Mouse (Mus musculus) midbrain, embryonic 14.5 days (tissue): Measurements from ENCODE around the gene Gm49373. TPM values are rescaled to one million over a fixed set of nuclear protein-coding genes. Genes with fewer than 3 reads are reported as not detected.
A peak's percentile ranks its signal among the peaks of the same experiment; 100 is the strongest.

Experiments used
- ATAC-seq: fragments of 200-750 bp; cut with Nextera tagmentation; 2 replicates; pipeline ENCODE4 v1.8.0; 2017; ENCODE audit warnings: moderate number of reproducible peaks, moderate library complexity; ENCODE audit not compliant: low FRiP score, low TSS enrichment
- DNase-seq: peaks from one replicate; pipeline ENCODE4 v3.0.0-alpha.2; 2015
- H3K27ac ChIP-seq: fragments of 300-500 bp; sonication (generic); replicated peaks from 2 replicates; pipeline ENCODE4 v1.5.1; 2014; ENCODE audit warnings: mild to moderate bottlenecking, low read depth, low read length, moderate library complexity
- H3K27me3 ChIP-seq: fragments of 300-500 bp; sonication (generic); 2 replicates; pipeline ENCODE4 v1.6.1; 2014; ENCODE audit warnings: low read length, control low read depth, mixed read lengths; ENCODE audit not compliant: control insufficient read depth, insufficient read depth
- H3K36me3 ChIP-seq: fragments of 300-500 bp; sonication (generic); 2 replicates; pipeline ENCODE4 v1.6.1; 2014; ENCODE audit warnings: low read length, control low read depth; ENCODE audit not compliant: control insufficient read depth, insufficient read depth
- H3K4me1 ChIP-seq: fragments of 300-500 bp; sonication (generic); 2 replicates; pipeline ENCODE4 v1.6.1; 2014; ENCODE audit warnings: mild to moderate bottlenecking, antibody characterized with exemption, low read length, control low read depth; ENCODE audit not compliant: control insufficient read depth, insufficient read depth
- H3K4me2 ChIP-seq: fragments of 300-500 bp; sonication (generic); 2 replicates; pipeline ENCODE4 v1.6.1; 2014; ENCODE audit warnings: mild to moderate bottlenecking, low read length, moderate library complexity
- H3K4me3 ChIP-seq: fragments of 300-500 bp; sonication (generic); replicated peaks from 2 replicates; pipeline ENCODE4 v1.5.1; 2014; ENCODE audit warnings: low read depth, low read length
- H3K9ac ChIP-seq: fragments of 300-500 bp; sonication (generic); replicated peaks from 2 replicates; pipeline ENCODE4 v1.6.1; 2014; ENCODE audit warnings: mild to moderate bottlenecking, low read length, moderate library complexity
- H3K9me3 ChIP-seq: fragments of 300-500 bp; sonication (generic); 2 replicates; pipeline ENCODE4 v1.6.1; 2016; ENCODE audit warnings: low read length, control low read depth, mixed read lengths; ENCODE audit not compliant: control insufficient read depth
- WGBS: fragments of 180-500 bp; shearing (Covaris S2); extraction: QIAGEN DNeasy Blood & Tissue Kit; methylation state at CpG from one replicate; pipeline ENCODE4 v1.1.7; 2014; 5-methylcytosine and 5-hydroxymethylcytosine counted together
- polyA plus RNA-seq: library from polyadenylated mRNA; unstranded; fragments of >200 nt; fragmentation: Nextera tagmentation; extraction: Ambion mirVana; gene quantifications from 2 replicates; pipeline ENCODE4 v1.2.1, GENCODE M21; 2014

Gm49373 gene
- polyA plus RNA-seq, 1 experiment from 2014 or later = 1.3 TPM

- peak overlapping the region; percentile 69 for H3K9ac ChIP-seq
- H3K9me3 ChIP-seq = no peaks in the 10 kb centered on the region
- H3K27me3 ChIP-seq = no peaks in the 10 kb centered on the region
- peak overlapping the region; percentile 69 for H3K4me3 ChIP-seq
- DNase-seq (no peak), ATAC-seq (no peak)
- H3K4me1 ChIP-seq = peaks cover 10% of the 10 kb centered on the region
- peak overlapping the region; percentile 87; the same call in 1 of the 2 replicates for H3K27ac ChIP-seq
- WGBS = 100% methylated on average over 1 of the region's 1 CpGs
- peak overlapping the region; percentile 76 for H3K4me2 ChIP-seq
- peaks cover 46% of the 10 kb centered on the region for H3K36me3 ChIP-seq
These were observed 17.6 kb upstream of the Gm49373 start for GRCm38 (mm10) chr9:21090537-21090936.

DNA sequence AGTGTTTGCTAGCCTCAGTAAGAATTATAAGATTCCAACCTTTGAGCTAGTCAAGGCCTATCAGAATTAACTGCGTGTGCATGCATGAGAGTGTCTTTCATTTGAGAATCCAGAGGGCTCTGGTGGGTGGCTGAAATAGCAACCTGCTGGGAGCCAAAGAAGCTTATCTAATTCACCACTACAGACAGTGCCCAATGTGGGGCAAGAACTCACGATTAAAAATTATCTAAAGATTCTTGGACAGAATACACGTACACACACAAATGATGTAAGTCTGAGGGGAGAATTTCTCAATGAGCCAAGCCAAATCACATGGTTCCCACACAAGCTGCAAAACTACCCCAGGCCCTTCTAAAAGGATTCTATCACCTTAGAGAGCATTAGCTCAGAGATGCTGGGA, 10.4 kb upstream of the Gm49373 start:
- Histone ChIP-seq H3K4me2 (no peak overlapping the region), H3K27me3 (no peaks in the 10 kb centered on the region), H3K4me3 (no peak overlapping the region), H3K9me3 (no peaks in the 10 kb centered on the region), H3K27ac (no peak overlapping the region), H3K4me1 (no peaks in the 10 kb centered on the region), H3K36me3 (peaks cover 94% of the 10 kb centered on the region), H3K9ac (no peak overlapping the region)
- 76% methylated on average over 3 of the region's 3 CpGs for WGBS
- no peak for ATAC-seq
- DNase-seq = no peak

GRCm38 (mm10) chr9:21081127-21081526, 8.2 kb upstream of the Gm49373 start:
- Histone ChIP-seq H3K4me1 (no peaks in the 10 kb centered on the region), H3K27ac (no peak overlapping the region), H3K9me3 (no peaks in the 10 kb centered on the region), H3K4me2 (no peak overlapping the region), H3K27me3 (no peaks in the 10 kb centered on the region), H3K36me3 (peaks cover 94% of the 10 kb centered on the region), H3K4me3 (no peak overlapping the region), H3K9ac (no peak overlapping the region)
- no peak for DNase-seq
- no peak for ATAC-seq
- 90% methylated on average over 9 of the region's 9 CpGs for WGBS

DNA sequence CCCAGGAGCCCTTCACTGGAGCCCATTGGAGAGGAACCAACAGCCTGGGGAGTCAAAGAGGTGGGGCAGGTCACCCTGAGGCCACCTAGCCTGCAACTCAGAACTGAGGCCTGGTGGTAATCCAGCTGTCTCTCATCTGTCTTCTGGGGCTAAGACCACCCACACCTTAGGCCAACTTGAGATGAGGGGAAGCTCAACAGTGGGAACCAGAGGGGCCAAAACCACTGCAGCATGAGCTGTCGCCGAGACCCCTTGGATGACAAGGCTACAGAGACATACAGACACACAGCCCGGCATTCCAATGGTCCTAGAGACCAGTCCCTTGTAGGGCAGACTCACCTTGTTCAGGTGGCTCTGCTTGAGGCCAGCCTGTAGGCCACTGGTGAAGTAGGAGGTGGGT, 2.7 kb upstream of the Gm49373 start:
- Histone ChIP-seq H3K4me2 (no peak overlapping the region), H3K27ac (no peak overlapping the region), H3K36me3 (peaks cover 59% of the 10 kb centered on the region), H3K4me3 (no peak overlapping the region), H3K4me1 (peaks cover 8% of the 10 kb centered on the region; the same call in 1 of the 2 replicates), H3K9ac (no peak overlapping the region), H3K9me3 (no peaks in the 10 kb centered on the region), H3K27me3 (no peaks in the 10 kb centered on the region)
- 95% methylated on average over 3 of the region's 3 CpGs for WGBS
- no peak for DNase-seq
- ATAC-seq = no peak

DNA sequence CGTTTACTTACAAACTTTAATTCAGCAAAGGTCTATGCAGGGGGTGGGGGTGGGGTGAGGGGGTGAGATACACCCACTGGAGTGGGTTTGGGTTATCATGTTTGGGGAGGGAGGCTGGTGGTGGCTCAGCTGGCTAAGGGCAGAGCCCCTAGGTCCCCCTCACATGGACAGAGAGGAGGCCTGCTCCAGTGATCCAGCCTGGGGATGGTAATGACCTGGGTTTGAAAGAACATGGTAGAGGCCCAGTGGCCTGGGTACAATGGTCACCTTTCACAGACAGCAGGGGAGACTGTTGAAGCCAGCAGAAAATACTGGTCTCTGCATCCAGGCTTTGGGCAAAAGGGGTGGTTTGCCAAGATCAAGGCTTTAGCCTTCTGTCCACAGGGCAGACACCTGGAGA, 1.3 kb upstream of the Gm49373 start:
- Histone ChIP-seq H3K4me2 (no peak overlapping the region), H3K27me3 (no peaks in the 10 kb centered on the region)
- WGBS = 90% methylated on average over 1 of the region's 1 CpGs

GRCm38 (mm10) chr9:21072641-21073040, 255 bp downstream of the Gm49373 start:
- peaks cover 34% of the 10 kb centered on the region for H3K36me3 ChIP-seq
- peaks cover 8% of the 10 kb centered on the region; the same call in 1 of the 2 replicates for H3K4me1 ChIP-seq
- no peak overlapping the region; the same call in 1 of the 2 replicates for H3K27ac ChIP-seq
- H3K4me2 ChIP-seq = peak overlapping the region; percentile 93
- peak overlapping the region; percentile 86 for H3K4me3 ChIP-seq
- ATAC-seq (no peak), DNase-seq (no peak)
- no peaks in the 10 kb centered on the region for H3K27me3 ChIP-seq
- no peaks in the 10 kb centered on the region for H3K9me3 ChIP-seq
- WGBS = 22% methylated on average over 4 of the region's 4 CpGs
- H3K9ac ChIP-seq = peak overlapping the region; percentile 85

More for the DNA sequence above, 1.3 kb upstream of the Gm49373 start:
- Histone ChIP-seq H3K9ac (no peak overlapping the region), H3K9me3 (no peaks in the 10 kb centered on the region), H3K4me1 (peaks cover 8% of the 10 kb centered on the region; the same call in 1 of the 2 replicates), H3K27ac (no peak overlapping the region), H3K36me3 (peaks cover 44% of the 10 kb centered on the region), H3K4me3 (no peak overlapping the region)
- no peak for DNase-seq
- no peak for ATAC-seq

- DNase-seq (no peak), ATAC-seq (no peak)
- Histone ChIP-seq H3K4me2 (no peak within 1 kb of the TSS), H3K4me3 (no peak within 1 kb of the TSS), H3K4me1 (peaks cover 1% of the 10 kb centered on the region; the same call in 1 of the 2 replicates), H3K27me3 (no peaks in the 10 kb centered on the region), H3K36me3 (peaks cover 46% of the 10 kb centered on the region), H3K9me3 (no peaks in the 10 kb centered on the region), H3K27ac (no peak within 1 kb of the TSS), H3K9ac (no peak within 1 kb of the TSS)
- 85% methylated on average over 27 of the region's 27 CpGs for WGBS
These were observed 5.8 kb downstream of the Gm49373 start, which contains the start of gene Zglp1 for GRCm38 (mm10) chr9:21067006-21067684. Gene Zglp1 (minus strand): TSS chr9:21067093.

DNA sequence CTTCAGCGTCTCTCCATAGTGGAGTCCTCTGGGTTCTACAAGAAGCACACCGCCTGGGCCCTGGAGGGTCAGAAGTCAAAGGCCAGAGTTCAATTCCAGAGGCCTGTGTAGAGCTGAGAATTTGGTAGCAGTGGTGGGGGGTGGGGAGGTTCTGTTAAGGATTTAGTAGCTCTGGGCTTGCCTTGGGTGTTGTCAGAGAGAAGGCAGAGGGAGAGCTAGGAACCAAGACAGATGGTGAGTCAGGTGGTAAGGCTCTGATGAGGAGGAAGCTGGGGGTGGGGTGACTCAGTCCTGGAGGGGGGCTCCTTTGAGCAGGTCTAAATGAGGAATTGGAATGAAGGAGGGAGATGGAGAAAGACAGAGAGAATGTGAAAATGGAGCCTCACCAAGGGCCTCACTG, 10.0 kb downstream of the Gm49373 start:
- H3K36me3 ChIP-seq = peaks cover 48% of the 10 kb centered on the region

DNA sequence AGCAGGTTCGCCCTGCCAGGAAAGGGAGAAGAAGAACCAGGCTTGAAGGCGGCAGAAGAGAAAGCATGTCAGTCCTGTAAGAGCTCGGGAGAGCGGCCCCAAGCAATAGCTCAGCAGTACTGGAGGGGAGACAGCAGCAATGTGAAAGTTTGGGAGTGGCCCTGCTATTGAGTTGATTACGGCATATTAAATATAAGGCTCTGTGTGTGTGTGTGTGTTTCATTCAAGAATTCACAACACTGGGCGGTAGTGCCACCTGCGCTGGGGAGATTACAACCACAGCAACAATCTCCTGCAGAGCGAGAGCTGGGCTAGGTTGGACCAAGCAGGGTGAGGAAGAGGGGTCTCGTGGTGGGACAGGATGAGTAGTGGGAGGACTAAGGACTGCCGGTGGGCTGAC, 21.3 kb downstream of the Gm49373 start:
- H3K36me3 ChIP-seq = no peaks in the 10 kb centered on the region
- H3K27me3 ChIP-seq = no peaks in the 10 kb centered on the region
- 70% methylated on average over 10 of the region's 10 CpGs for WGBS
- H3K27ac ChIP-seq = no peak overlapping the region
- H3K4me1 ChIP-seq = no peaks in the 10 kb centered on the region
- ATAC-seq = no peak
- DNase-seq = no peak
- H3K9ac ChIP-seq = no peak overlapping the region
- H3K4me3 ChIP-seq = no peak overlapping the region
- no peak overlapping the region for H3K4me2 ChIP-seq
- no peaks in the 10 kb centered on the region for H3K9me3 ChIP-seq

More for the DNA sequence above, 10.0 kb downstream of the Gm49373 start:
- Histone ChIP-seq H3K9ac (no peak overlapping the region), H3K4me3 (no peak overlapping the region), H3K4me1 (no peaks in the 10 kb centered on the region), H3K4me2 (no peak overlapping the region), H3K27ac (no peak overlapping the region), H3K9me3 (no peaks in the 10 kb centered on the region), H3K27me3 (no peaks in the 10 kb centered on the region)
- no peak for ATAC-seq
- no peak for DNase-seq
- WGBS = 92% methylated on average over 2 of the region's 2 CpGs
